Mouse (Mus musculus) stomach, postnatal 0 days (tissue): ENCODE results near the gene Btbd10.

ENCODE experiments used
- CTCF ChIP-seq: IDR thresholded peaks from 2 replicates; pipeline ENCODE4 v1.5.1; 2016; ENCODE audit warnings: antibody characterized with exemption, low read depth, mild to moderate bottlenecking, moderate library complexity
- EP300 ChIP-seq: optimal IDR thresholded peaks from 2 replicates; pipeline ENCODE3; 2016; ENCODE audit warnings: antibody characterized with exemption

GRCm38 (mm10) chr7:113388470-113388869, 19.3 kb upstream of the Btbd10 start, which contains the start of gene Pth:
- no peak for TF ChIP-seq CTCF
- TF ChIP-seq EP300 = no peak
